Comparison of ENCODE assay signal across 21 mouse cellular contexts in genomic region chr11:76225051-76225450, GRCm38 (mm10). TPM values are rescaled to one million over a fixed set of nuclear protein-coding genes. Genes with fewer than 3 reads are reported as not detected.
"Had no signal": no experiment of that assay in that cellular context is flagged by ENCODE, and none has a peak within 500 bp of the region (broad histone marks: within the 10 kb centered on the region; RNA-seq: fewer than 3 reads in every experiment).

No protein-coding gene starts in this region.

- H3K4me3 ChIP-seq: neural tube, embryonic 13.5 days; neural tube, embryonic 15.5 days; stomach, embryonic 15.5 days had no signal

- H3K9ac ChIP-seq: neural tube, embryonic 13.5 days; neural tube, embryonic 15.5 days; stomach, embryonic 15.5 days had no signal

- DNase-seq: retina, postnatal 1 day; right cerebral cortex, adult 18-20 months; right cerebral cortex, postnatal 14 days; right cerebral cortex, postnatal 25 days; right cerebral cortex, postnatal 4 days; spleen, adult 18-20 months; thymus, adult 18-20 months; thymus, adult 2 months; thymus, postnatal 14 days; thymus, postnatal 25 days; thymus, postnatal 36 days; thymus, postnatal 4 days had no signal

- H3K27ac ChIP-seq: neural tube, embryonic 13.5 days; neural tube, embryonic 15.5 days; stomach, embryonic 15.5 days; stomach, postnatal 0 days had no signal

- H3K9me3 ChIP-seq: neural tube, embryonic 13.5 days; neural tube, embryonic 15.5 days; stomach, embryonic 15.5 days had no signal

- H3K4me1 ChIP-seq: neural tube, embryonic 13.5 days; neural tube, embryonic 15.5 days; stomach, embryonic 15.5 days had no signal

RNA-seq across cellular contexts. Expression of gene Dbil5, which starts 7.6 kb away (rescaled TPM):
- total RNA-seq: neutrophil, adult 5-6 weeks had no signal
- polyA plus RNA-seq: neural tube, embryonic 14.5 days; small intestine, adult 2 months; spleen, adult 2 months; thymus, postnatal 0 days had no signal
